Mouse (Mus musculus) hindbrain, embryonic 10.5 days (tissue): ENCODE data around the gene Col11a2. TPM values are rescaled to one million over a fixed set of nuclear protein-coding genes. Genes with fewer than 3 reads are reported as not detected.

Experiments used
- DNase-seq: peaks from one replicate; pipeline ENCODE4 v3.0.0-alpha.2; 2017; ENCODE audit warnings: low spot score
- H3K27ac ChIP-seq: fragments of 300-500 bp; sonication (generic); 2 replicates; pipeline ENCODE4 v1.5.1; 2016; ENCODE audit warnings: mild to moderate bottlenecking, moderate library complexity
- H3K27me3 ChIP-seq: fragments of 300-500 bp; sonication (generic); 2 replicates; pipeline ENCODE4 v1.6.1; 2016; ENCODE audit warnings: mild to moderate bottlenecking; ENCODE audit not compliant: poor library complexity, insufficient read depth, severe bottlenecking
- H3K36me3 ChIP-seq: fragments of 300-500 bp; sonication (generic); 2 replicates; pipeline ENCODE4 v1.6.1; 2016; ENCODE audit warnings: mild to moderate bottlenecking, moderate library complexity
- H3K4me1 ChIP-seq: fragments of 300-500 bp; sonication (generic); replicated peaks from 2 replicates; pipeline ENCODE4 v1.6.1; 2016; ENCODE audit warnings: mild to moderate bottlenecking
- H3K4me3 ChIP-seq: fragments of 300-500 bp; sonication (generic); 2 replicates; pipeline ENCODE4 v1.5.1; 2016; ENCODE audit warnings: mild to moderate bottlenecking, moderate library complexity
- H3K9me3 ChIP-seq: fragments of 300-500 bp; sonication (generic); 2 replicates; pipeline ENCODE4 v1.6.1; 2016; ENCODE audit warnings: mild to moderate bottlenecking, moderate library complexity
- WGBS: fragments of 180-500 bp; shearing (Covaris S2); methylation state at CpG from one replicate; pipeline ENCODE4 v1.1.7; 2016; 5-methylcytosine and 5-hydroxymethylcytosine counted together
- polyA plus RNA-seq: library from polyadenylated mRNA; unstranded; fragments of >200 nt; fragmentation: Nextera tagmentation; extraction: Ambion mirVana; gene quantifications from 2 replicates; pipeline ENCODE4 v1.2.1, GENCODE M21; 2016

The Col11a2 gene
- polyA plus RNA-seq, 1 experiment from 2014 or later: 0.99 TPM

DNA sequence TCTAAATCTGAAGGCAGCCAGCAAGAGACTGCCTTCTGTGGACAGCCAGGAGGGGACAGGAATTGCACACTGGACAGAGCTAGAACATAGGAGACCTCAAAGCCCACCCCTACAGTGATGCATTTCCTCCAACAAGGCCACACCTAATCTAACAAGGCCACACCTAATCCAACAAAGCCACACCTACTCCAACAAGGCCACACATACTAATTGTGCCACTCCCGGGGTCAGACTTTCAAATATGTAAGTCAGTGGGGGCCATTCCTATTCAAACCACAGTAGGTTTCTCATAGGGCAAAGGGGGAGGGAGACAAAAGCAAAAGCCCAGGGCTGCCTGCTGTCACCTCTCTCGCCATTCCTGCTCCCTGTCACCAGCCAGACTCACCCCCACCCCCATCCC lies 48.1 kb downstream of the Col11a2 start:
- no peaks in the 10 kb centered on the region for H3K9me3 ChIP-seq
- peaks cover 13% of the 10 kb centered on the region for H3K4me1 ChIP-seq
- H3K4me3 ChIP-seq: no peak overlapping the region
- no peaks in the 10 kb centered on the region for H3K36me3 ChIP-seq
- no peaks in the 10 kb centered on the region; the same call in 1 of the 2 replicates for H3K27me3 ChIP-seq
- no peak for DNase-seq
- H3K27ac ChIP-seq: no peak overlapping the region
- WGBS: 39% methylated on average over 2 of the region's 2 CpGs

GRCm38 (mm10) chr17:34088124-34088523 lies 48.9 kb downstream of the Col11a2 start:
- WGBS: 89% methylated on average over 11 of the region's 11 CpGs
- H3K27me3 ChIP-seq: no peaks in the 10 kb centered on the region; the same call in 1 of the 2 replicates
- H3K9me3 ChIP-seq: no peaks in the 10 kb centered on the region
- no peak for DNase-seq
- H3K27ac ChIP-seq: no peak overlapping the region
- H3K36me3 ChIP-seq: no peaks in the 10 kb centered on the region
- no peak overlapping the region for H3K4me3 ChIP-seq
- H3K4me1 ChIP-seq: peaks cover 15% of the 10 kb centered on the region

DNA sequence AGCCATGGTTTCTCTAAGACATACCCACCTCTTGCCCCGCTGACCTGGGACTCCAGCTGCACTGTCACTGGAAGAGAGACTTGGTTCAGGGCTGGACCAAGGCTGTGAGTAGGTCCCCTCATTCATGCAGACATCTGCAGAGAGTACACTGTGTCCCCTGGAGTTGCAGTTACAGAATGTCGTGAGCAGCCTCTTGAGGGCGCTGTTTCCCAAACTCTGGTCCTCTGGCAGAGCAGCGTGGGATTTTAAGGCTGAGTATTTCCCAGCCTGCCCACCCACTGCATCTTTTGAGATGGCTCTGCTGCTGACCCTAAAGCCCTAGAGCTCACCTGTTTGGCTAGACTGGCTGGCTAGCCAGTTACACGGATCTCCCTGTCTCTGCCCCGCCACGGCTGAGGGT lies 51.7 kb downstream of the Col11a2 start:
- Histone ChIP-seq H3K27me3 (0 out of 2 replicates have a peak, but pooled peaks cover 2% of the 10 kb centered on the region), H3K36me3 (no peaks in the 10 kb centered on the region), H3K4me1 (peaks cover 22% of the 10 kb centered on the region), H3K27ac (no peak overlapping the region), H3K9me3 (no peaks in the 10 kb centered on the region), H3K4me3 (no peak overlapping the region)
- peak; percentile 34 for DNase-seq
- WGBS: 58% methylated on average over 7 of the region's 7 CpGs

DNA sequence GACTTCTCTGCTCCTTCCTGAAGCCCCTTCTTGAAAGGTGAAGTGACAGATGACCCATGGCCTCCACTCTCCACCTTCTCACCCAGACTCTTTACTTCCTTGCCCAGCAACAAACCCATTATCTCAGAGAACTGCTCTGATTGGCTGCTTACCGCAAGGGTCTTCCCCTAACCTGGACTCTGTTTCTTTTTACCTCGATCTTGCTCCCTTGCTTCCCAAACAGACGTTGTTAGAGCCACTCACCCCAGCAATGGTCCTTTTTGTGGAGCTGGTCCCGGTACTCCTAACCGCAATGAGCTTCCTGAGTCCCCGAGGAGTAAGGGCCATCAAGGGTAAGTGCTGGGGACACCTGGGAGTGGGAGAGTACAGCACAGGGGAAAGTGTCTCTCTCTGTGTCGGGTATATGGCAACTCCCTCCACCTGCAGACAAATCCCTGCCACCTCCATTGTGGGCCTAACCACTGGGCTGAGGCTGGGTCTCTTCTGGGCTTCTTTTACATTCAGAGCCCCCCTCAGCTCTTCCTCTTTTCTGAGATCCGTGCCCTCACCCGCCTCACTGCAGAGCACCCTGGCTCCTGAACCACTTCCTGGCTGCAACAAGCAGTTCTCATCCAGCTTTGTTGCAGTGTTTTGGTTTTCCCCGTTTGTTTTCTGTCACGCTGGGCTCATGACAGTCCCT lies 53.1 kb downstream of the Col11a2 start, which contains the start of gene H2-Oa:
H2-Oa (plus strand) TSS at position 144 of the 679 bp plus-strand sequence.
- Histone ChIP-seq H3K4me3 (no peak within 1 kb of the TSS), H3K9me3 (no peaks in the 10 kb centered on the region), H3K36me3 (no peaks in the 10 kb centered on the region), H3K27ac (peak within 1 kb of the TSS; percentile 59), H3K4me1 (peaks cover 22% of the 10 kb centered on the region), H3K27me3 (0 out of 2 replicates have a peak, but pooled peaks cover 2% of the 10 kb centered on the region)
- 40% methylated on average over 11 of the region's 11 CpGs for WGBS
- DNase-seq: no peak

GRCm38 (mm10) chr17:34093199-34093874 lies 54.1 kb downstream of the Col11a2 start:
- DNase-seq: peak; percentile 80
- H3K27me3 ChIP-seq: peaks cover 2% of the 10 kb centered on the region; the same call in 1 of the 2 replicates
- H3K9me3 ChIP-seq: no peaks in the 10 kb centered on the region
- H3K4me3 ChIP-seq: peak overlapping the region; percentile 23
- WGBS: 35% methylated on average over 7 of the region's 7 CpGs
- peaks cover 22% of the 10 kb centered on the region for H3K4me1 ChIP-seq
- peak overlapping the region; percentile 59 for H3K27ac ChIP-seq
- H3K36me3 ChIP-seq: no peaks in the 10 kb centered on the region

- Histone ChIP-seq H3K4me3 (0 out of 2 replicates have a peak overlapping the region, but pooled peaks have one; percentile 23), H3K27me3 (peaks cover 2% of the 10 kb centered on the region; the same call in 1 of the 2 replicates), H3K36me3 (no peaks in the 10 kb centered on the region), H3K4me1 (peaks cover 22% of the 10 kb centered on the region), H3K9me3 (no peaks in the 10 kb centered on the region), H3K27ac (no peak overlapping the region)
- DNase-seq: no peak
- 84% methylated on average over 27 of the region's 27 CpGs for WGBS
These were observed 55.2 kb downstream of the Col11a2 start for GRCm38 (mm10) chr17:34094283-34095035.

DNA sequence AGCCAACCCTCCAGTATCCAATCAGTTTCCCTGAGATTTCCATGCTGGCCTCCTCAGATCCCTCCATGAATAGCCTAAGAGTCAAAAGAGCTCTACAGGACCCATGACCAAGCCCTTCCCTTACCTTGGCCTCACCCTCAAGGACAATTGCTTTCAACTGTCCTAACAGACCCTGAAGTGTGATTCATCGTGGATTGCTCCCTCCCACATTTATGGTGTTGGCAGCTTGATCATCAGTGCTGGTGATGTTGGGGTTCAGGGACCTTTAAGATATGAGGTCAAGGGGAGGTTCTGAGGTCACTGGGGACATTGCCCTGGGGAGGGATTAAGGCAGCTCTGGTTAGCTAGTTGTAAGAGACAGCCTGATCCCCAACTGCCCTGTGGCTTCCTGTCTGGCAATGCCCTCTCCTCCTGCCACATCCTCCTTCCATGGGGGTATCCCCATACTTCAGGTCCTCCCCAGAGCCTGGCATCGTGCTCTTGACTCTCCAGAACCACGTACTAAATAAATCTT lies 57.3 kb downstream of the Col11a2 start:
- Histone ChIP-seq H3K9me3 (no peaks in the 10 kb centered on the region), H3K27ac (no peak overlapping the region), H3K27me3 (peaks cover 11% of the 10 kb centered on the region; the same call in 1 of the 2 replicates), H3K36me3 (no peaks in the 10 kb centered on the region), H3K4me3 (no peak overlapping the region), H3K4me1 (peaks cover 23% of the 10 kb centered on the region)
- 73% methylated on average over 3 of the region's 3 CpGs for WGBS
- no peak for DNase-seq

GRCm38 (mm10) chr17:34097272-34097671 lies 58.0 kb downstream of the Col11a2 start:
- no peak overlapping the region for H3K4me3 ChIP-seq
- no peaks in the 10 kb centered on the region for H3K9me3 ChIP-seq
- H3K27me3 ChIP-seq: peaks cover 11% of the 10 kb centered on the region; the same call in 1 of the 2 replicates
- peaks cover 24% of the 10 kb centered on the region for H3K4me1 ChIP-seq
- 70% methylated on average over 5 of the region's 5 CpGs for WGBS
- H3K27ac ChIP-seq: no peak overlapping the region
- no peaks in the 10 kb centered on the region for H3K36me3 ChIP-seq
- no peak for DNase-seq

GRCm38 (mm10) chr17:34098709-34099479 lies 59.7 kb downstream of the Col11a2 start:
- peaks cover 8% of the 10 kb centered on the region for H3K4me1 ChIP-seq
- H3K9me3 ChIP-seq: no peaks in the 10 kb centered on the region
- H3K27me3 ChIP-seq: peaks cover 11% of the 10 kb centered on the region; the same call in 1 of the 2 replicates
- no peak overlapping the region for H3K4me3 ChIP-seq
- no peaks in the 10 kb centered on the region for H3K36me3 ChIP-seq
- WGBS: 60% methylated on average over 10 of the region's 10 CpGs
- no peak for DNase-seq
- no peak overlapping the region for H3K27ac ChIP-seq

DNA sequence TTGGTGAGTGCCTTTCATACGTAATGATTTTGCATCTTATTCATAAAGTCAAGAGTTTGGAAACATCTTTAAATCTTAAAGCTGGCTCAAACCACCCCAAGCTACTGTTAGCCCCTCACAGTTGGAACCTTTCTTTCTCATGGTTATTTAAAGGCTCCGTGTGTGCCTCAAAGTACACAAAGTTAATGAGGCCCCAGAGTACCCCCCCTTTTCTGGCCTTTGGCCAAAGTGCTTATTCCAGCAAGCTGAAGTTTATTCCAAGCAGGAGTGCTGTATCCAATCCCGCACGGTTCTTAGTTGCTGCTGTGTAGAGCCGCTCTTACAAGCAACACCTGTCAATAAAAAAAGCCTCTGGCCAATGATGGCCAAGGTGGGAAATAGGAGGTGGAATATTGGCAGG lies 60.3 kb downstream of the Col11a2 start:
- WGBS: 76% methylated on average over 5 of the region's 5 CpGs
- H3K27me3 ChIP-seq: peaks cover 10% of the 10 kb centered on the region; the same call in 1 of the 2 replicates
- no peak overlapping the region for H3K4me3 ChIP-seq

DNA sequence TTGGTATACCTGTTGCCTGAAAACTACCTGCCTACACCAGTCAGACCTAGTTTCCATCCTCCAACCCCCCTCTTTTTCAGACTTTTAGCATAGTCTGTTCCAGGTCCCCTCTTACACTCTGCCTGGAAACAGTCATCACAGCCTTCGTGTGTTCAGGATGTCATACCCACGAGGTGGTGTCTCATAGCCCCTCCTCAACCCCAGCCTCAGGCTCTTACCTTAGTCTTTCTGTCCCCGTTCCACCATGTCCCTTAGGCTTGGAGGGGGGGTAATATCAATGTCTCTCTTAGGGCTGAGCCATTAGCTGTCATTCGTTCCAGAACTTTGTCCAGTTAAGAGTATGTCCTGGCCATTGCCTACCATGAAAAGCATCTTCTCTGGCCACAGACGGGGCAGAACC lies 61.9 kb downstream of the Col11a2 start:
- Histone ChIP-seq H3K27me3 (peaks cover 9% of the 10 kb centered on the region; the same call in 1 of the 2 replicates), H3K4me1 (peaks cover 5% of the 10 kb centered on the region), H3K27ac (no peak overlapping the region), H3K9me3 (no peaks in the 10 kb centered on the region), H3K4me3 (0 out of 2 replicates have a peak overlapping the region, but pooled peaks have one; percentile 32), H3K36me3 (no peaks in the 10 kb centered on the region)
- WGBS: 36% methylated on average over 5 of the region's 5 CpGs
- DNase-seq: no peak

More for the DNA sequence above, 60.3 kb downstream of the Col11a2 start:
- no peak overlapping the region for H3K27ac ChIP-seq
- DNase-seq: no peak
- H3K36me3 ChIP-seq: no peaks in the 10 kb centered on the region
- peaks cover 5% of the 10 kb centered on the region for H3K4me1 ChIP-seq
- no peaks in the 10 kb centered on the region for H3K9me3 ChIP-seq

- Histone ChIP-seq H3K4me3 (peak overlapping the region; percentile 32; the same call in 1 of the 2 replicates), H3K36me3 (no peaks in the 10 kb centered on the region), H3K4me1 (peaks cover 5% of the 10 kb centered on the region), H3K27me3 (peaks cover 9% of the 10 kb centered on the region; the same call in 1 of the 2 replicates), H3K27ac (no peak overlapping the region), H3K9me3 (no peaks in the 10 kb centered on the region)
- WGBS: 7% methylated on average over 12 of the region's 12 CpGs
- DNase-seq: peak; percentile 91
These were observed 62.4 kb downstream of the Col11a2 start for GRCm38 (mm10) chr17:34101604-34102032.
